Mouse (Mus musculus): ENCODE data around the gene Lap3.

- no peak for TF ChIP-seq CTCF (conservative IDR thresholded peaks at IDR 0.05; ENCODE audit: low read length)
- no peak for TF ChIP-seq NANOG (IDR thresholded peaks at IDR 0.05; ENCODE audit: borderline replicate concordance, low read length)
Observed at GRCm38 (mm10) chr5:45493191-45494092, at the start of gene Lap3.

Data from E14TG2a.4 (cell line).